Mouse (Mus musculus) granulocyte monocyte progenitor cell, adult 5-6 weeks (primary cell): ENCODE data around the gene Ripk1. TPM values are rescaled to one million over a fixed set of nuclear protein-coding genes. Genes with fewer than 3 reads are reported as not detected.

Experiments used
- ATAC-seq: replicated peaks from 2 replicates; pipeline ENCODE4 v1.8.0; 2016; ENCODE audit warnings: mild to moderate bottlenecking, moderate TSS enrichment, inconsistent platforms; ENCODE audit not compliant: poor library complexity, severe bottlenecking
- total RNA-seq, 2 experiments: library from RNA; stranded (forward) in 1 of 2; stranded (reverse) in 1 of 2; fragments of 200-712, 200-1000 nt in 1 of 2; fragments of >200 nt in 1 of 2; fragmentation: Nextera tagmentation in 1 of 2; gene quantifications; 2 replicates each; pipeline ENCODE4 v1.2.3; 2014 to 2017

Ripk1 gene
- total RNA-seq, 2 experiments from 2014 or later, result 37.3 to 52.7 TPM

DNA sequence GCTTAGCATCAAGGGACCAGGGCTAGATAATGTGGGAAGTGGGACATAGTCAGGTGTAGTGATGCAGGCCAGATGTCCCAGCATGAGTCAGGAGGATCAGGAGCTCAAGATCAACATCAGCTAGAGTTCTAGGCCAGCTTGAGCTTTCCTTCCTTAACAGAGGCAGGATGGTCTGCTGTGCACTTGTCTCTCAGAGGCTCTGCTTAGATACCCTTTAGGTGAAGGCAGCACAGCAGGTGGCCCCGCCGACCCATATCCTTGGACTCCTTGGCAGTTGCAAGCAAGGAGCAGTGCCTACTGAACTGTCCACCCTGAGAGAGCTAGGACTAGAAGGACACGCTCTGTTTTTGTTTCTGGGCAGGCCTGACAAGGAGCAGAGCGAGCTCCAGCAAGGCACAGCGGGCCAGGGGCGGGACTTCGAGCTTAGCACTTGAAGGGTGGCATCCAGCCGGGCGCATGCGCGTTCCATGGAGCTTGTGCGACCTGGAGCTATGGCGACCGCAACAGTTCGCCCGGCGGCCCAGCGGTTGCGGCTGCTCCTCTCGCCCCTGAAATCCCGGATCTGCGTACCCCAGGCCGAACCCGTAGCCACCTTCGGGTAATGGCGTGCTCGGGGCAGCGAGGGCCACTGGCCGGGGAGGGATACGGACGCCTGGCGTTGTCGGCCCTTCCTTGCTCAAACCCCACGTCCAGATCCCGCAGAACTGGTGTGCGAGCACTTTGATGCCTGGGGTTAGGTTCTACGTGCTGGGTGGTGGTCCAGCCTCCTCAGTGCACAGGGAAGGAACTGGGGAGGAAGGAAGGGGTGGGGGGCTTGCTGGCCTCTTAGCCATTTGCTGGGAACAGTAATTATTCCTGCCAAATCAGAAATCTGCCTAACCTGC is 35.3 kb downstream of the Ripk1 start, which contains the start of gene Bphl:
TSS of gene Bphl (plus strand) at position 426 of the 884 bp plus-strand sequence.
- peak; percentile 88 for ATAC-seq

DNA sequence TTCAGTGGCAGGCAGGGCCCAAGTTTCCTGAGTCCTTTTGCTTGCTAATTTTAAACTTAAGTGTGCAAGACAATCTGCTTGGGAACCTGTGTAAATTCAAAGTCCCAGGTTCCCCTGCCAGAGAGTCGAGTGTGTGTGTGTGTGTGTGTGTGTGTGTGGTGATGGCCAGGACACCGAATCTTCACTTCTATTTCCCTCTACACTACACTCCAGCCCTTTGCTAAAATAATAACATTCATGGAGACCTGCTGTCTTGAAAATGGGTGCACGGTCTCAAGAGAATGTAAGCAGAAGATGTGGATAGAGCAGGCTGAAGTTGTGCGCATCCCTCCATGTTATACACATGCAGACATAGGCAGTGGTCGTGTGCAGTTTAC is 35.9 kb downstream of the Ripk1 start:
- 0 out of 2 replicates have a peak, but pooled peaks have one; percentile 5 for ATAC-seq

DNA sequence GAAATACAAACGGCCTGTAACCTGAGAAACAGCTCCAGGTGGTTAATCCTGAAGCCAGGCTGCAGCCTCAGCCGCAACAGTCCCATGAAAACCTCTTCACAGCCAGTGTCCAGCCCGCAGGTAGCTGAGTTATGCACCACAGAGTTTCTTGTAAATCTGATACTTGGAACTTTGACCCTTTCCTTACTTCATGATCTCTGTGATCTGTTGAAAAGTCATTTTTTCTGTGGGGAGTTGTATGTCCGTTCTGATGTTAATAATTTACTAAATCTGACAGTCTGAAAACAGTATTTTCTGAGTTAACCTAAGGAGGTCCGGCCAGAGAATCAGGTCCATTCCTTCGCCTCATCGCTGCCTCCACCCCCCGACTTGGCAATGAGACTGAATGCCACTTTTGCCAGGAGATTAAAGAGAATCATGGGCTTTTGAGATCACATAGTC is 36.8 kb downstream of the Ripk1 start:
- ATAC-seq, result no peak

DNA sequence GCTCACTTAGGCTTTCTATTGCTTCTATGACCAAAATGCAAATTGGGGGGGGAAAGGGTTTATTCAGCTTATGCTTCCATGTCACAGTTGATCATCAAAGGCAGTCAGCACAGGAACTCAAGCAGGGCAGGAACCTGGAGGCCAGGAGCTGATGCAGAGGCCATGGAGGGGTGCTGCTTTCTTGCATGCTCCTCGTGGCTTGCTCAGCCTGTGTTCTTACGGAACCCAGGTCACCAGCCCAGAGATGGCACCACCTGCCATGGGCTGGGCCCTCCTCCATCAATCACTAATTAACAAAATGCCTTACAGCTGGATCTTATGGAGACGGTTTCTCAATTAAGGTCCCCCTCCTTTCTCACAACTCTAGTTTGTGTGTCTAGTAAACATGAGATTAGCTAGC is 37.9 kb downstream of the Ripk1 start:
- no peak for ATAC-seq

DNA sequence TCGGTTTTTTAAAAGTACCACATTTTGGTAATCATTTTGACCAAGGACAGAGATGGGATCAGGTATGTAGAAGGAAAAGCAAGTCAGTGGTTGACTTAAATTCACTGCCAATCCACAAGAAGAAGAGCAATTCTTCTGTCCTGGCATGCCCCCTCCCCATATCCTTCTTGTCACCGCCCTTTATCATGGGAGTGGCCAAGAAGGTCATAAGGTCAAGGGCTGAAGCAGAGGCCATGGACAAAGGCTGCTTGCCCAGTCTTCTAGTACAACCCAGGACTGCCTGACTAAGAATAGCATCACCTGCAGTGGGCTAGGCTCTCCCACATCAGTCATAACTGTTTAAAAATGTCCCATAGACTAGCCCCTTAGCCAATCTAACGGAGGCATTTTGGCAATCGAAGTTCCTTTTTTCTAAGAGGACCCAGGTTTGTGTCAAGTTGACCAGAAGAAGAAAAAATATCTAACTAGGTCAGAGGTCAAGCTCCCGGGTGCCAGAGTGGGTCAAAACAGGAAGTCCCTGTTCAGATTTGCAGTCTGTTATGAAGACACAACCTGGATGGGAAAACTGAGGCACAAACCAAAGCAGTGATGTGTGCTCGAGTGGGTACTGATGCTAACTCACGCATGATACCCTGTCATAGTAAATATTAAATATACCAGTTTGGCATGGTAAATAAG is 41.7 kb downstream of the Ripk1 start:
- peak; percentile 31 for ATAC-seq

DNA sequence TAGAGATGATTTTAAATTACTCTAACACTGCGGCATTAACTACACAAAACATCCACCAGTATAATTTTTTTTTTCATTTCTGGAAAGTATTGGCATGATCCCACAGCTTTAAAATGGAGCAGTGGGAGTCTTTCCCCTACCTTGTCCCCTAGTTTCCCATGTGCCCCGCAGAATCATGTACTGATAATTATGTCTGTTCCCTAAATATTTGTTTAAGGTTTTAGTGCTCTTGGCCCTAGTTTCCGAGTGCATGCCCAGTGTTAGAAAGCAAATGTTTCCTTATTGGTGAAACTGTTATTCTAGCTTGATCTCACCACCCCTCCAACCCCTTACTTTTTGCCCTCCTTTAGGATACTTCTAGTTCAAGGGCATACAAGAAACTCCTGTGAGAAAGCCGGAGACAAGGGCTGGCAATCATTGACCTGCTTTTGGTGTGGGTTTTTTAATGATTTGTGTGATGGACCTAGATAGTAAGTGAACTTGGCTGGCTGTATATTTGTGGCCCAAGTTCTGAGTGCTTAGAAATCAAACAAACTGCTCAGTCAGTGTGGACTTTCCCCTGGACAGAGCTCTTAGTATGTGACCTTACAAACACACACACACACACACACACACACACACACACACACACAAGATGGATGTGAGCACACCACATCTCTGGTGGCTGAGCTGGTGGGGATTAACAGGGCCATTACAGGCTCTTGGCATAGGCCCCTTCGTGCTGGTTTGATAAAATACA is 43.5 kb downstream of the Ripk1 start:
- ATAC-seq, result no peak

DNA sequence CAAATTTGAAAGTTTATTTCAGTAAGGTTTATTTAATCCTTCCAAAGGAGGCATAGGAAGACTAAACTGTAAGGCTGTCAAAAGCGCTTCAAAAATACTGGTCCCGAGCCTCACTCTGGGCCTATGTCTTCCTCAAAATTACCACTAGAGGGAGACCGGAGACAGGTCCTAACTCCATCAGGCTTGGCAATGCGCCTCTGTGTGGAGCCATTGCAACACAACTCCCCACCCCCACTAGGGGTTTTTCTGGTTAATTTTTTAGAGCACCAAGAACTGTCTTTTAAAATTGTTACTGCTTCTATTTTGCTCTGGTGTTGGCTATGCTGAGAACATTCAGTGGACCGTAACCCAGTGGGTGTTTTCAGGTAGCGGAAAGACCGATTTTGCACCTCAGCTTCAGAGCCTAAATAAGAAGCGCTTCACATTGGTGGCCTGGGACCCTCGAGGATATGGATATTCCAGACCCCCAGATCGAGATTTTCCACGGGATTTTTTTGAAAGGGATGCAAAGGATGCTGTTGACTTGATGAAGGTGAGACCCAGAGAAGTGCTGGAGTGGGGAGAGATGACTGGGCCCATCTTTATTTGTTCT is 44.4 kb downstream of the Ripk1 start:
- peak; percentile 88 for ATAC-seq

DNA sequence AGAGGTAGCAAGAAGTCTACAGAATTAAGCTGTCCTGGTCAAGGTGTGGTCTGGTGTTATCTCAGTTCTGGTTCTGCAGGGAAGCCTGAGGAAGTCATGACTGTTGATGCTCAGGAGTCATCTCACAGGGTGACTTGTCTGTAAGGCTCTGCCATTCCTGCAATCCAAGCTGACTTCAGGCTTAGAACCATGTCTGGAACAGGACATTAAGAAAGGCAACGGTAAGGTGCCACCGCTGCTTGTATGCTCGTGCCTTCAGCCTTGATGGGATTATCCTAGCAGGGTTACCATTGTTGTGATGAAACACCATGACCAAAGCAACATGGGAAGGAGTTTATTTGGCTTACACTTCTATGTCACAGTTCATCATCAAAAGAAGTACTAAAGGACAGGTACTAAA is 45.4 kb downstream of the Ripk1 start:
- ATAC-seq, result no peak

DNA sequence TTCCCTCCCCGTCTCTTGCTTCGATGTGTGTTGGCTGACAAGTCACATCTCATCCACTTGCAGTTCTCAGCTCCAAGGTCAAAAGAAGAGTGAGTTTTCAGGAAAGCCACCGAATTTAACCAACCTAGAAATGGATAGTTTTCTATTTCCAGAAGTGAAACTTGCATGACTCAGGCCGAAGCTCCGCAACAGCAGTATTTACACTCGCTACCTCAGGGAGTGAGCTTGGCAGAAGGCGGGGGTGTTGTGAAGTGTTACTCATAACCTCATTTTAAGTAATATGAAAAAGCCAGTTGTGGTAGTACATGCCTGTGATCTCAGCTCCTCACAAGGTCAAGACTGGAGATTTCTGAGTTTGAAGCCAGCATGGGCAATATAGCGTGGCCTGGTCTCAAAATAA is 48.3 kb downstream of the Ripk1 start:
- peak; percentile 69 for ATAC-seq

DNA sequence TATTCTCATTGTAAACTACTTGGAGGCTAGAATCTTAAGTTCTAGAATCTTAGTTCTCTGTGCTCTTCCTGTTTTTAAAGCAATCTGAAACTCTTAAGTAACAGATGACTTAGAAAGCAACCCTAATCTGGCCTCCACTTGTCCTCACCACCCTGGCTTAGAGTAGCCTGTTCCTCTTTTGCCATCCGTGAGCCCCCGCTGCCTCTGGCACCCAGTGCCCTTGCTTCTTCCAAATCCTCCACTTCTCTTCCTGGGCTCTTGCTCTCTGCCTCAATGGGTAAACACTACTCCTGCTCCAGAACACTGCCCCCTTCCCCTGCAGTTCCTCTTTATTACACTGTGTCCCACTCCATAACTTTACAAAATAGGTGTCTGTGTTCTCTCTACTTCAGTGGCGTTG is 49.5 kb downstream of the Ripk1 start:
- ATAC-seq, result peak; percentile 92

DNA sequence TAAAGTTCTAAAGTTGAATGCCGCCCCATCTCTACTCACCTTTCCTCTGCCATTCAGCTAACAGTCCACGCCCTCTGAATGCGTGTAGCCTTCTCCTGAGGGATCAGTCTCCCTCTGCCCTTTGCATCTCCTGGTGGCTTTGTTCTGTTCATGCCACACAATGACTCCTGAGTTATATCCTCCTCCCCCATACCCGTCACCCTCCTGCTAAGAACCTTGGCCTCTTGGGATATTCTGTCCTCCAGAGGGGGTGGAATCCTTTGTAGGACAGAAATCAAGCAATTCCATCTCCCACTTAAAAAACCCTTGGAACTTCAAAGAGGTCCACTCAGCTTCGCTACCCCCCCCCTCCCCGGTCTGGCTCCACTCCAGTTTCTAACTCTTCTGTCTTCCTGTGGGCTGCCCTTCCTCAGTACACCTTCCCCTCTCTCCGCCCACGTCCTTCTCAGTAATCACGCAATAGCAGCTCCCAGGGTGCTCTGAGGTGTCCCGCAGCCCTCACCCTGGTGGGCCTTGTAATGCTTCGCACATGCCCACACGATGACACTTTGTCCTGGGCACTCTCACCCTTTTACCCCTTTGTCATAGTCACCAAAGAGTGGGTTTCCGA is 51.6 kb downstream of the Ripk1 start:
- ATAC-seq, result no peak

DNA sequence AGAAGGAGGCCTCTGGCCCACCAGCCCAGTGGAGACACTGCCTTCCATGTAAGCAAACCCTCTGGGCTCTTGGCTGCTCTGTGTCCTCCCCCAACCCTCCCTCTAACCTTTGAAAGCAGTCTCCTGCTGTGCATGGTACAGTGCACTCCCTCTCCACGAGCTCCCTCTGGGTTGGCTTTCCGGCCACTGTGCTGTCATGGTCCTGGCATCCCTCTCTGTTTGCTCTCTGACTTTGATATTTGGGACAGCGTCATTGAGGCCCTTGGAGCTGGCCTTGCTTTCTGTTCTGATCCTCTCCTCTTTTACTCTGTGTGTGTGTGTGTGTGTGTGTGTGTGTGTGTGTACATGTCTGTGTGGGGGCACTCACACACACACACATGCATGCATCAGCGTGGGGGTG is 52.2 kb downstream of the Ripk1 start:
- ATAC-seq, result no peak

DNA sequence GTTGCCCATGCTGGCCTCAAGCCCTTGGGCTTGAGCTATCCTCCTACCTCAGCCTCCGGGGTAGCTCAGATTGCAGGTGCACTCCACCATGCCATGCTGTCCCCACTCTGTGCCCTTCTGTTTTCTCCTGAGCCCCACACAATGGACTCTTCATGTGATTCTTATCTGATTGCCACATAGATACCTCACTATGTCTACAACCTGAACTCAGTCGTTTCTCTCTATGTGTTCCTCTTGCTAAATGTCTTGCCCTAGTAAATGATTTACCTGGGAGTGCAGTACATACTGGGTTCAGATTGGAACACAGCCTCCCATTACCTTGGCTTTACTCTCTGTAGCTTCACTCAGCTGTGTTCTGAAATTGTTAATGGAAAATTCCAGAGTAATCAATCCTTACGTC is 52.8 kb downstream of the Ripk1 start:
- no peak for ATAC-seq

DNA sequence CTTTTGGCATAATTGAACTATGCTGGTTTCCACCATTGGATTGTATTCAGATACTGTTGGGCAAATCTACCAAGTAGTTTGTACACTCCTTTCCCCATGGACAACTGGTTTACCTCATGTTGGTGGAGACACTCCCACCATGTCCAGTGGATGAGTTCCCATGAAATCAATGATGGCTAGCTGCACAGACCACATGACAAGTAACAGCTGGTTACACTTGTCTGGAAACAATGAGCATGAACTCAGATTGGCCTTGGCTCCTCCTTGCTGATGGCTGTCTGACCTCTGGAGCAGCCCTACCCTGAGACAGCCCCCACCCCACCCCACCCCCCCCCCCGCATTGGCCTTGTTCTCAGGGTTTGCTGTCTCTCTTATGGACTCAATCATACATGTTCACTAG is 55.1 kb downstream of the Ripk1 start:
- ATAC-seq, result no peak

DNA sequence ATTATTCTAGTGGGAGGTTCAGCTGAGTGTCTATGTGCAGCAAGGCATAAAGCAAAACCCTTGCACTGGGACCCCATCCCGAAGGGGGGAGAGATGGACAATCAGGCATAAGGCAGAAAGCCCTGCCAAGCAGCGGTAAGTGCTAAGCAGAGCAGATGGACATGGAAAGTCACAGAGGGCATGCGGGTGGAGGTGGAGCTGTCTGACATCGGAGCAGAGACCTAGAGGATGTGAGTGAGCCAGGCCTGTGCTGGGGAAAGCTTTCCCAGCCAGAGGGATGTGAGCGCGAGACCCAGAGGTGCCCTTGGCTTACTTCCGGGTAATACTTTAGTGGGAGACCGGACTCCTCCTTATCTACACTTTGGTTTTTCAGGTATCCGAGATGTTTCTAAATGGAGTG is 57.9 kb downstream of the Ripk1 start:
- no peak for ATAC-seq

DNA sequence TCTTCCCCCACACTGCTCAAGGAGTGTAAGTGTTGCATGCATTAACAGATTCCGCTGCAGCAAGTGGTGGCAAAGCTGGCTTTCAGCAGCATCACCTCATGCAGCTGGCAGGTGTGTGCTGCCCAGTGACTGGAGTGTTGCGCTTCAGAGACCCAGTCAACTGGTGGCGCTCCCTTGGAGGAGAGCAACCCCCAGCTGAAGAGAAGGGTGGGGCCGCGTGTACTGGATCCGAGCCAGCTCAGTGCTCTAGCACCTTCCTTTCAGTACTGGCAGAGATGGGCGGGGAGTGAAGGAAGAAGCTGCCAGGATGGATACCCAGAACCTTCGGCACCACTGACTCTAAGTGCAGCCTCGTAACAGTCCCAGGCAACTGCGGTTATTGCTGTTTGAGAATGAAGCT is 60.3 kb downstream of the Ripk1 start:
- no peak for ATAC-seq

DNA sequence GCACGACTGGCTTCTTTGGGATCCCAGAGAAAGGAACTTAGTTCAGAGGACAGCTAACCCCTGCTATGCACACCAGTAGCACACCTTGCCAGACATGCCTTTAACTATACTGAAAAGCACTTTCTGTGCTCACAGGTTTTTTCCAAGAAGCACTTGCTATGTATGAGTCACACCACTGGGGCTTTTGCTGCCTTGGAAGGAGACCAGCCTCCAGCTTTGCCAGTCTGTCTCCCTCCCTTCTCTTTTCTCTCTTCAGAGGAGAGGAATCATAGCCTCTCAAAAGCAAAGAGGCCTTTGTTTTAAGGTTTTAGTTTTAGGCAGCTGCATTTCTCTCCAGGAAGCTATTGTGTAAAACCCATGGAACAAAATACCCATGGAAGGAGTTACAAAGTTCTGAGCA is 64.2 kb downstream of the Ripk1 start:
- ATAC-seq, result no peak

DNA sequence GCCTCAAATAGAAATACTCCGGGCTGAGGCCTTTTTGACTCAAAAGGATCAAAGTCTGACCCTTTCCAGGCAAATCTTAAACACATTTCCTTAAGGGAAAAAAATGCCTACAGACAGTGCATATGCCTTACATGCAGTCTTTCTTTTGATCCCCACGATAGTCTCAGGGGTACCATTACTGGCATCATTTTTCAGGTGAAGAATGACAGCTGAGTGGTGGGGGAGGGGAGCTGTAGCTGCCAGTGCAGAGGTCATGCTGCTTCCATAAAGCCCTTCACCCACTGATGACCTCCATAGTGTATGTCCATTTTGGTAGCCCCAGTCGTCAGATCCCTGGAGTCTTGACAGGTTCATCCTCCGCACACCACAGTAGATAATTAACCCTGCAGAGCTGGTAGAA is 68.1 kb downstream of the Ripk1 start:
- ATAC-seq, result no peak

DNA sequence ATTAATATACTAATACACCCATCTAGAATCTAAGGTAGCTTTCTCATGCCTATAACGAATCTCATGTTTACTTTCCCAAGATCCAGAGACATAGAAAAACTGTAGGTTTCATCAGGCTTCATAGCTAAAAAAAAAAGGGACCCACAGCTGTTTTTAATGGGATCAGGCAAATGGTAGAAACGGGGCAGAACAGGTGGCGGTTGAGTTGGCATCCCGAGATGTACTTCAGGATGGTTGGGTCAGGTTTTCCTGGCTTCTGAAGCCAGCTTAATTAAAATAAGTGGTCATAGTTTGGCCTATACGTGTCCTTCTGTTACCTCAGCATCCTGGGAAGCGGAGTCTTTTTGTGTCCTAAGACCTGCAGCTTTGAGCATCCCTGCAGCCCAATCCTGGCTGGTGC is 69.7 kb downstream of the Ripk1 start:
- ATAC-seq, result no peak

DNA sequence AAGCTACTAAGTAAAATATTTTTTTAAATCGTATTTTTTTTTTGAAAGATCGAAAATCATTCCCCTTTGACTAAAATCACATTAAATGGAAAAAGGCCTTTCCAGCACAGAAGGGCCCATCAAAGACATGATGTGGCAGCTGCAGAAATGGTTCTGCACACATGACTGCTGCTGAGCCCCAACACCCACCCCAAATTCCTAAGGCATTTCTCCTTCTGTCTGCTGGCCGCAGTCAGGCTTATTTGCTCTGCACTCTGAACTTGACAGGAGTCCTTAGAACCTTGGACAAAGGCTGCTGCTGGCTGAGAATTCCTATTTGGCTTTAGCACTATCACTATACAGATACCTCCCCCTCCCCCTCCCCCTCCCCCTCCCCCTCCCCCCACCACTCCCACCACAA is 70.7 kb downstream of the Ripk1 start:
- ATAC-seq, result no peak
